Mouse (Mus musculus) heart, adult 2 months (tissue): Measurements from ENCODE around the gene Naa50.

Experiments
- CTCF ChIP-seq: fragments of 200-600 bp; IDR thresholded peaks from 2 replicates; pipeline ENCODE4 v1.8.1; 2022; ENCODE audit warnings: antibody characterized with exemption, mild to moderate bottlenecking, moderate library complexity
- EP300 ChIP-seq: fragments of 200-500 bp; IDR thresholded peaks from 2 replicates; pipeline ENCODE4 v1.6.1; 2011; ENCODE audit warnings: low read depth, low read length, control low read depth; ENCODE audit not compliant: insufficient read depth
- POLR2A ChIP-seq: fragments of 200-500 bp; IDR thresholded peaks from 2 replicates; pipeline ENCODE4 v1.6.1; 2011; ENCODE audit warnings: mild to moderate bottlenecking, low read depth, low read length, control low read depth; ENCODE audit not compliant: insufficient read depth

DNA sequence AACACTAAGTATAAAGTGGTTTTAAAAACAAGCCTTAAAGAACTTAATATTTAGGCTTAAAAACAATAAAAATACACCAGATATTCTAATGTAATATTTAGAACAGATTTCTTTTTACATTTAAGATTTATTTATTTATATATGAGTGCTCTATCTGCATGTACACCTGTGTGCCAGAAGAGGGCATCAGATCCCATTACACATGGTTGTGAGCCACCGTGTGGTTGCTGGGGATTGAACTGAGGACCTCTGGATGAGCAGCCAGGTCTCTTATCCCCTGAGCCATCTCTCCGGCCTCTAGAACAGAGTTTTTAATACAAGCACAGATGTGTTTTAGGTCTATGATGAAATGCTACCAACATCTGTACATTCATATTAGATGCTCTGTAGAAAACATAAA, 36.7 kb upstream of the Naa50 start:
- TF ChIP-seq EP300 = no peak
- no peak for TF ChIP-seq POLR2A
- TF ChIP-seq CTCF = peak; percentile 44
